Mouse (Mus musculus) kidney, adult 2 months (tissue): ENCODE data around the gene Magi1.

ENCODE experiments used
- CTCF ChIP-seq: fragments of 200-500 bp; conservative IDR thresholded peaks from 2 replicates; pipeline ENCODE4 v1.5.1; 2011; ENCODE audit warnings: low read depth, mild to moderate bottlenecking, control low read depth, low read length, moderate library complexity, mixed read lengths; ENCODE audit not compliant: insufficient read depth, insufficient read length
- POLR2A ChIP-seq: fragments of 200-500 bp; IDR thresholded peaks from one replicate; pipeline ENCODE4 v1.6.1; 2011; ENCODE audit warnings: low read depth, low read length, control low read depth

DNA sequence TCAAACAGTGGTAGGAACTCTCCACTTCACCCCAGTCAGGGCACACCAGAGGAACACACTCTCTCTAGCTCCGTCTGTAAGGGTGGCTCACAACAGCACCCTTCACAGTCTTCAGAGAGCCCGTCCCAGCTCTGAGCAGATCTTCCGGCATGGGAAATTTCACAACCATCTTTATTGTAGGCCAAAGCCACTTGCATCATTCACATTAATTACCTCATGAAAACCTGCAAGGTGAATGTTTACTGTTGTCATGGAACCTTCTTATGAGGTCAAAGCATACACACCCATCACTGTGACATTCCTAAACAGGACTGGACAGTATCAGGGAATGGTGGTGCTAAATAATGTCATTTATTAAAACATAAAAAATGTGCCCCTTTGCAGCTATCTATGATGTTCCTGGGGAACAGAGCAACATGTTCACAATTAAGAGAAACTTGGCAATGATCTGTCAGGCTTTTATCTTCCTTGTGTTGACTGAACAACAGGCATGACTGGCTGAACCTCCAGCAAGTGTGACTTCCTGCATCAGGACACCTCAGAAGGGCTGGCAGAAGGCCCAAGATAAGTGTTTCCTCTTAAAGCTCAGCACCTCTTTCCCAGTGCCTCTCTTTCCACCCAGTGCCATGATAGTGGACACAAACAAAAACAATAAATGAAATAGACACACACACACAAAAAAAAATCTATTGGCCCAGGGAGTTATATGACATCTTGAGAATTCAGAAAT, 125.4 kb downstream of the Magi1 start:
- TF ChIP-seq POLR2A: no peak
- no peak for TF ChIP-seq CTCF
